Mouse (Mus musculus) limb, embryonic 12.5 days (tissue): ENCODE results near the gene Tmem242. TPM values are rescaled to one million over a fixed set of nuclear protein-coding genes. Genes with fewer than 3 reads are reported as not detected.

Experiments used
- ATAC-seq: fragments of 200-750 bp; cut with Nextera tagmentation; 2 replicates; pipeline ENCODE4 v1.8.0; 2017; ENCODE audit warnings: low read depth, moderate TSS enrichment; ENCODE audit not compliant: insufficient number of reproducible peaks, insufficient read depth, low FRiP score, low TSS enrichment
- H3K27ac ChIP-seq: fragments of 300-500 bp; sonication (generic); 2 replicates; pipeline ENCODE4 v1.5.1; 2016; ENCODE audit warnings: mild to moderate bottlenecking, moderate library complexity
- H3K27me3 ChIP-seq: fragments of 300-500 bp; sonication (generic); 2 replicates; pipeline ENCODE4 v1.6.1; 2016; ENCODE audit warnings: mild to moderate bottlenecking, moderate library complexity
- H3K36me3 ChIP-seq: fragments of 300-500 bp; sonication (generic); 2 replicates; pipeline ENCODE4 v1.6.1; 2016; ENCODE audit warnings: mild to moderate bottlenecking, moderate library complexity
- H3K4me1 ChIP-seq: fragments of 300-500 bp; sonication (generic); replicated peaks from 2 replicates; pipeline ENCODE4 v1.6.1; 2016
- H3K4me2 ChIP-seq: fragments of 300-500 bp; sonication (generic); 2 replicates; pipeline ENCODE4 v1.6.1; 2016; ENCODE audit warnings: mild to moderate bottlenecking, moderate library complexity
- H3K4me3 ChIP-seq: fragments of 300-500 bp; sonication (generic); replicated peaks from 2 replicates; pipeline ENCODE4 v1.5.1; 2016; ENCODE audit warnings: mild to moderate bottlenecking
- H3K9ac ChIP-seq: fragments of 300-500 bp; sonication (generic); replicated peaks from 2 replicates; pipeline ENCODE4 v1.6.1; 2016; ENCODE audit warnings: mild to moderate bottlenecking, moderate library complexity
- H3K9me3 ChIP-seq: fragments of 300-500 bp; sonication (generic); 2 replicates; pipeline ENCODE4 v1.6.1; 2016; ENCODE audit warnings: mild to moderate bottlenecking, moderate library complexity
- WGBS: fragments of 180-500 bp; shearing (Covaris S2); methylation state at CpG from one replicate; pipeline ENCODE4 v1.1.7; 2016; 5-methylcytosine and 5-hydroxymethylcytosine counted together
- polyA plus RNA-seq: library from polyadenylated mRNA; unstranded; fragments of >200 nt; fragmentation: Nextera tagmentation; extraction: Ambion mirVana; gene quantifications from 2 replicates; pipeline ENCODE4 v1.2.1, GENCODE M21; 2016

Gene Tmem242
- polyA plus RNA-seq, 1 experiment from 2014 or later: 153 TPM

DNA sequence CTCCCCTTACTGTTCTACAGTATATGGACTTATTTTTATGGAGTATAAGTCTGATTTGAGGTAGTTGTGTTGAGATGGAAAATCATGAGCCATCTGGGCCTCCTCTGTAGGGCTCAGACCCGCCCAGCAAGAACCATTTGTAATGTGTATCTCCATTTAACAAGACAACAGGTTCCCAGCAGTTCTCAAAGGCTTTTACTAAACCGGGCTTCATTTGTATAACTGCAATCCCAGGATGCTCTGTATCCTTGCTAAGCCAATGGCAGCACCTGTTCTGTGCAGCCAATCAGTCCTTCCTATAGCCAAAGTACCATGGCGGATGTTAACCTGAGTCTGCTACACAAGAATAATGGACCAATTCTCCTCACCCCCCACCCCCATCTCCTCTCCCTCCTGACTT is 23.5 kb downstream of the Tmem242 start:
- no peak overlapping the region for H3K9ac ChIP-seq
- 83% methylated on average over 3 of the region's 3 CpGs for WGBS
- no peaks in the 10 kb centered on the region for H3K9me3 ChIP-seq
- no peak overlapping the region for H3K4me3 ChIP-seq
- H3K27me3 ChIP-seq: no peaks in the 10 kb centered on the region
- H3K4me2 ChIP-seq: no peak overlapping the region
- H3K36me3 ChIP-seq: peaks cover 59% of the 10 kb centered on the region
- ATAC-seq: no peak
- H3K4me1 ChIP-seq: no peaks in the 10 kb centered on the region
- H3K27ac ChIP-seq: no peak overlapping the region

DNA sequence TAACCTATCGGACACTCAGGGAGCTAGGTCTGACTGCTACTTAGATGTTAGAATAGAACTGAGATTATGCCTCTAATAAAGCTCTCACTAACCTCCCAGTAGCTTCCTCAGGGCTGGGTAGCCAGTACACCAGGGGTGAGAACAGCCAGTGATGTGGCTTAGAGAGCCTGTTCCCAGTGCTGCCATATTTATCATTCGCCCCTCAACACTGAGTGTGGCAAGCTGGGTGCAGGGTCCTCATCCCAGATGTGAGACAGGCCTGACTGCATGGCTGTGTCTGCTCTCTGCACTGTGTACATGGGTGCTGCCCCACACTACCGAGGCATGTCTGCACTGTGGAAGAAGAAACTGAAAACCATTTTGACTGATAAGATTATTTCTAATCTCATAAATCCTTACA is 26.0 kb downstream of the Tmem242 start:
- no peaks in the 10 kb centered on the region for H3K27me3 ChIP-seq
- H3K4me1 ChIP-seq: no peaks in the 10 kb centered on the region
- 87% methylated on average over 3 of the region's 3 CpGs for WGBS
- no peak overlapping the region for H3K27ac ChIP-seq
- H3K9ac ChIP-seq: no peak overlapping the region
- H3K36me3 ChIP-seq: peaks cover 60% of the 10 kb centered on the region
- no peaks in the 10 kb centered on the region for H3K9me3 ChIP-seq
- no peak overlapping the region for H3K4me2 ChIP-seq
- no peak for ATAC-seq
- no peak overlapping the region for H3K4me3 ChIP-seq

DNA sequence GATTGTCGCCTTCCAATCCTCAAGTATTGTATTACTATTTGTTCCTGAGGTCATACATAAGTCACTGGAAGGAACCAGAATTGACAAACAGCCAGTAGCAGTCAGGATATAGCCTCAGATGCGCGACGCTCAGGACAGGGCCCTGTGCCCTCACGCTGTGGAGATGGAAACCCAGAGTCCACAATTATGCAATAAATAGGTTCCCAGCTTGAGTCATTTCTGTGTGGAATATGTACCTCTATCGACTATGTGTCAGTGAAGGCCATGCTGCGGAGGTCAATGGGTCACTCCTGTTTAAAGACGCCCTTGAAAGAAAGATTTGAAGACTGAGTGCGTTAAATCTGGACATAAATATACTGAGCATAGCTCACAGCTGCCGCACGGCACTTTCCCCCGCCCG is 26.7 kb downstream of the Tmem242 start:
- Histone ChIP-seq H3K27me3 (no peaks in the 10 kb centered on the region), H3K36me3 (peaks cover 55% of the 10 kb centered on the region), H3K4me2 (no peak overlapping the region), H3K27ac (no peak overlapping the region), H3K4me3 (no peak overlapping the region), H3K4me1 (no peaks in the 10 kb centered on the region), H3K9me3 (no peaks in the 10 kb centered on the region), H3K9ac (no peak overlapping the region)
- WGBS: 91% methylated on average over 13 of the region's 13 CpGs
- no peak for ATAC-seq

DNA sequence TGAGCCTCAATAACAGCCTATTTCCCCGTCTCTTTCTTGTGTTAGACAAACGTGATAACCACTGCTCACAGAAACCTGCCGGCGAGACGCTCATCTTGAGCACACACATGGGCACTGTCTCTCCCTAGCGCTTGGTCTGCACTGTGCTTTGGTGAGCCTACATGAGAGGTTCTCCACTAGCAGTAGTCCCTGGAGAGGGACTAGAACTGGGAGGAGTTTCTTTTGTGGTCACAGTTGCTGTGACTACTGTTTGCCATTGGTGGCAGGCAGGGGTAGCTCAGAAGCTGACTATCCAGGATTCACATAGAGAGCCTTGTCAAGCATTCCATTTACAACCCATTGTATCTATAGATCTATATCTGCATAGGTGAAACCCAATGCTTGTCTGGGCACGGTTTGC is 27.3 kb downstream of the Tmem242 start:
- no peak overlapping the region for H3K4me2 ChIP-seq
- H3K36me3 ChIP-seq: peaks cover 49% of the 10 kb centered on the region
- H3K27me3 ChIP-seq: no peaks in the 10 kb centered on the region
- H3K27ac ChIP-seq: no peak overlapping the region
- H3K9me3 ChIP-seq: no peaks in the 10 kb centered on the region
- 92% methylated on average over 7 of the region's 7 CpGs for WGBS
- no peak overlapping the region for H3K9ac ChIP-seq
- ATAC-seq: no peak
- H3K4me1 ChIP-seq: no peaks in the 10 kb centered on the region
- no peak overlapping the region for H3K4me3 ChIP-seq

DNA sequence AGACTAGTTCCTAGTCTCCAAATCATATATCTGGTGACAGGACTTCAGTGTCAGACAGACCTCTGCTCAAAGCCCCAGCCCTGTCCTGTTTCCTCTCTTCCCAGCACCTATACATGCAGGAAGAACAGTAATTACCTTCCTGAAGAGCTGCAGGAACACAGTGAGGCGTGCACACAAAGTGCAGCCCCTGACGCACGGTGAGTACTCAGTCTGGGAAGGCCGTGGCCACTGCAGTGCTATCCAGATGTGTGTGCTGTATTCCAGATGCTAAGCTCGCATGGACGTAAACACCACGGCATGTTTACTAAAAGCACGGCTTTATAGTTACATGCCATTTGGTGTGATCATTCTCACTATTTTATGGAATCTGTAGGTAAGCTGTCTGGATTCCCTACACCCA is 27.8 kb downstream of the Tmem242 start:
- no peak overlapping the region for H3K4me2 ChIP-seq
- no peaks in the 10 kb centered on the region for H3K4me1 ChIP-seq
- no peaks in the 10 kb centered on the region for H3K9me3 ChIP-seq
- no peak for ATAC-seq
- no peak overlapping the region for H3K27ac ChIP-seq
- no peak overlapping the region for H3K9ac ChIP-seq
- WGBS: 85% methylated on average over 8 of the region's 8 CpGs
- no peaks in the 10 kb centered on the region for H3K27me3 ChIP-seq
- no peak overlapping the region for H3K4me3 ChIP-seq
- peaks cover 44% of the 10 kb centered on the region for H3K36me3 ChIP-seq

DNA sequence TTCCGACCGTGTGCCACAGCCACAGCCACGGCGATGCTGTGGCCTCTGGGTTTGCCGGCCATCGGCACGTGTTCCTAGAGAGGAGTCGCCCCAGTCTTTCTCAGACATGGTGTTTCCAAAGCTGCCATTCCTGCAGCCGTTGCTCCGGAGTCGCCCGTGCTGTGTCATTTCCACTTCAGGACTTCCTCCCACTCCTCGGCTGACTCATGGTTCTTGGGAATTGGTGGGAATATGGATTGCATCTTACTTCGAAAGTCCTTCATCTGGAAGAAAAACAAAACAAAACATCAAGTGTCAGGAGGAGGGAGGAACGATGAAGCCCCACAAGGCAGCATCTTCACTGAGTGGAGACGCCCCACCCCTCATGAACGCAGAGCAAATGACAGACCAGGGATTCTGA is 28.9 kb downstream of the Tmem242 start:
- WGBS: 93% methylated on average over 17 of the region's 17 CpGs
- Histone ChIP-seq H3K4me3 (no peak overlapping the region), H3K9ac (no peak overlapping the region), H3K9me3 (no peaks in the 10 kb centered on the region), H3K27ac (no peak overlapping the region), H3K4me1 (no peaks in the 10 kb centered on the region), H3K4me2 (no peak overlapping the region), H3K27me3 (0 out of 2 replicates have a peak, but pooled peaks cover 5% of the 10 kb centered on the region), H3K36me3 (peaks cover 41% of the 10 kb centered on the region)
- ATAC-seq: no peak

DNA sequence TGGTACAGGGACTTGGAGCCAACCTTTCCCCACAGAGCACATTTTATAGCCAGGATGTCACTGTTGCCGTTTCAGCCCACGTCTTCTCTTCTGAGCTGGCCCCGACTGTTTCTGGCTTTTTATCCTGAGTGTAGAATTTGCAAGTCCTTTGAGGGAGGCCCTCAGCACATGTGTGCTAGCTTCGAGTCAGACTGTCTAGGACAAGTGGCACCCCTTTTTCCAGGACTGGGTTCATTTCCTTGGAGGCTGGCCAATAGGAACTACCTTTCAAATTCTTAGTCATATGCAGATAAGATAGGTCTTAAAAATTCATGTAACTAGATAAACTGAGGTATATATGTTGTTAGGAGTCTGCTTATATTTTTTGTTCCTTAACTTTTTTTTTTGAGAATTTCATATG is 29.7 kb downstream of the Tmem242 start:
- H3K9me3 ChIP-seq: no peaks in the 10 kb centered on the region
- H3K9ac ChIP-seq: no peak overlapping the region
- H3K4me3 ChIP-seq: no peak overlapping the region
- peaks cover 8% of the 10 kb centered on the region for H3K27me3 ChIP-seq
- H3K4me2 ChIP-seq: no peak overlapping the region
- H3K4me1 ChIP-seq: no peaks in the 10 kb centered on the region
- peaks cover 41% of the 10 kb centered on the region for H3K36me3 ChIP-seq
- no peak for ATAC-seq
- WGBS: 86% methylated on average over 4 of the region's 4 CpGs
- no peak overlapping the region for H3K27ac ChIP-seq

DNA sequence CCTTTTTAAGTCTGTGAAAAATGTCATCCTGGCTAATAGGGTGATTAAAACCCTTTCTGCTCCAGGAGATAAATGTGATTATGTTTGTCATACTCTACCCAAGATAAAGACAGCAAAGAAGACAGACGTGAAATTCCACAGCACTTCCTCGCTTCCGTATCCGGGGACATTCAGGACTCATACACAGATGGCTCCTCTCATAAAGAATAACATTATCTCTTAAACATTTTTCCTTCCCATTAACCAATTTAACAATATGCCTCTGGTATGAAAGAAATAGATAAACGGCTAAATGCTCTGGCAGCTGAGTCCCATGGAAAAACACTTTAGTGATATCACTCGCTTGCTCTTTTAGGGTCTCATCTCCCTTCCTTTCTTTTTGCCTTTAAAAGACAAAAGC is 33.0 kb downstream of the Tmem242 start:
- Histone ChIP-seq H3K27me3 (peaks cover 29% of the 10 kb centered on the region), H3K9ac (no peak overlapping the region), H3K36me3 (peaks cover 26% of the 10 kb centered on the region), H3K4me3 (no peak overlapping the region), H3K27ac (no peak overlapping the region), H3K4me1 (peaks cover 8% of the 10 kb centered on the region), H3K9me3 (no peaks in the 10 kb centered on the region), H3K4me2 (no peak overlapping the region)
- no peak for ATAC-seq
- WGBS: 85% methylated on average over 6 of the region's 6 CpGs

DNA sequence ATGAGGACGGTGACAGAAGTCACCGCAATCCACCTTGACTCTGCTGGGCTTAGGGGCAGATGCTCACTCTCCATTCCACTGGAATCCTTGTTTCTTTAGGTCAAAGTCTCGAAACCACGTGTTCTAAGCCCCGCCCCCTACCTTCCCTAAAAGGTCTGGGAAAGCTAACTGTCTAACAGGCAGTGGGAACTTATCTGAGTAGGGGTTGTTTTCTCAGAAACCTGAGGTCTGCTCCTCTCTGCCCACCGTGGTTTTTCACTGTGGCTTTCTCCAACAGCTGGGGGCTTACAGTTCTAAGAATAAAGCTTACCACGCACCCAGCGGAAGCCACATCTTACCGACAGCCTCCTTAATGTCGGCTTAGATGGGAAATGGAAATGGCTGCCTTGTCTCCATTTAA is 33.5 kb downstream of the Tmem242 start:
- H3K9ac ChIP-seq: no peak overlapping the region
- no peak for ATAC-seq
- H3K9me3 ChIP-seq: no peaks in the 10 kb centered on the region
- no peak overlapping the region for H3K4me3 ChIP-seq
- 43% methylated on average over 10 of the region's 10 CpGs for WGBS
- no peak overlapping the region for H3K4me2 ChIP-seq
- H3K27me3 ChIP-seq: peaks cover 29% of the 10 kb centered on the region
- peaks cover 8% of the 10 kb centered on the region for H3K4me1 ChIP-seq
- peaks cover 21% of the 10 kb centered on the region for H3K36me3 ChIP-seq
- no peak overlapping the region for H3K27ac ChIP-seq

DNA sequence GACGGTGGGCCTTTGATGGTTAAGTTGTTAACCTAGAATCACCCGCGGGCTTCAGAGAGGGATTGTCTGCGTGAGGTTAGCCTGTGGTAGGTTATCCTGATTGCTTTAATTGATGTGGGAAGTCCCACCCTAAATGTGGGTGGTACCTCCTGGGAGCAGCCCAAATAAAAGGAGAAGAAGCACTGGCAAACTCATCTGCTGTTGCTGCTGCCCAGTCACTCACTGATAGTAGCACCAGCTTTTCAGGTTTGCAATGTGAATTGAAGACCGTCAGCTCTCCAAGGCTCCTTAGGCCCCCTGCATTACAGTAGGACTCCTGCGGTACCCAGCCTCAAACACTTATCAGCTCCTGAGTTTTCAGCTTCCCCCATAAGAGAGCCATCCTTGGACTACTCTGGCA is 36.2 kb downstream of the Tmem242 start:
- no peaks in the 10 kb centered on the region for H3K36me3 ChIP-seq
- 72% methylated on average over 6 of the region's 6 CpGs for WGBS

DNA sequence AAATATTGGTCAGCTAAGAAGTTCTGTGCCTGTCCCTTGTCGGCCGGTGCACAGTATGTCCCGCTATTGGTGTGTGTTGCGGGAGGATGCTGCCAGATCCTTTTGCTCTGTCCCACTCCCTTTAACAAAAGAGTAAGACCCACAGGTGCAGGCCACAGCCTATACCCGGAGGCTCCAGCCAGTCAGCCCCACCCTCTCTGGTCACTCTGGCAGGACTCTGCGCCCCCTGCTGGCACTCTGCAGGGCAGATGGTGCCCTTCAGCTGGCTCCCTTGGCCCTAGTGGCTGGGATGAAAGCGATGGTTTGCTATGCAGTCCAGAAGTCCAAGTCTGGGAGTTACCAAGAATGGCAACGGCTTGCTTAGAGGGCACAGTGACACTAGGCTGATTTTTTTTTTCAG is 37.4 kb downstream of the Tmem242 start:
- Histone ChIP-seq H3K27ac (no peak overlapping the region), H3K27me3 (peaks cover 35% of the 10 kb centered on the region), H3K4me2 (peak overlapping the region; percentile 30; the same call in 1 of the 2 replicates), H3K4me3 (no peak overlapping the region), H3K4me1 (peaks cover 8% of the 10 kb centered on the region), H3K9ac (no peak overlapping the region), H3K9me3 (no peaks in the 10 kb centered on the region), H3K36me3 (no peaks in the 10 kb centered on the region)
- WGBS: 26% methylated on average over 8 of the region's 8 CpGs
- ATAC-seq: peak; percentile 53; the same call in 1 of the 2 replicates

More for the DNA sequence above, 36.2 kb downstream of the Tmem242 start:
- ATAC-seq: no peak
- peaks cover 30% of the 10 kb centered on the region for H3K27me3 ChIP-seq
- H3K4me1 ChIP-seq: peaks cover 8% of the 10 kb centered on the region
- H3K4me3 ChIP-seq: no peak overlapping the region
- H3K9me3 ChIP-seq: no peaks in the 10 kb centered on the region
- H3K9ac ChIP-seq: no peak overlapping the region
- no peak overlapping the region for H3K4me2 ChIP-seq
- no peak overlapping the region for H3K27ac ChIP-seq

DNA sequence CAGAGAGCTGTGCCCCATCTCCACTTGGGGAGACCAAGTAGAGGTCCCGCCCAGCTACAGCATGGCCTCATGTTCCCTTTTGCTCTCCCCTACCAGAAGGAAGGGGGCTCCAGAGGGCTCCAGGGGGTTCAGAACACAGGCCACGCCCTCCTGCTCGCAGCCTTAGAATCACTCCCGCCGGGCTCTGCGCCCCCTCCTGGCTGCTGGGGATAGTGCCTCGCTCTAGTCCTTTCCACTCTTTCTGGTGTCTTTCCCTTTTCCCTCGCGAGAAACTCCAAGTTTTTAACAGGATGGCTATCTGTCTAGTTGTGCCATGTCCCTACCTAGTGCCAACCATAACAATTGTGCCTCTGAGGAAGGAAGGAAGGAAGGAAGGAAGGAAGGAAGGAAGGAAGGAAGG is 38.0 kb downstream of the Tmem242 start:
- ATAC-seq: no peak
- no peak overlapping the region for H3K4me3 ChIP-seq
- 5% methylated on average over 9 of the region's 9 CpGs for WGBS

More for the DNA sequence above, 38.0 kb downstream of the Tmem242 start:
- Histone ChIP-seq H3K9ac (no peak overlapping the region), H3K27ac (no peak overlapping the region), H3K27me3 (peaks cover 35% of the 10 kb centered on the region), H3K9me3 (no peaks in the 10 kb centered on the region), H3K36me3 (no peaks in the 10 kb centered on the region), H3K4me1 (peaks cover 11% of the 10 kb centered on the region), H3K4me2 (peak overlapping the region; percentile 33)
